Mouse (Mus musculus) erythroblast, embryonic 14.5 days (primary cell): ENCODE data around the gene Psmd4.

Experiments used
- GATA1 ChIP-seq: IDR thresholded peaks from 2 replicates; pipeline ENCODE4 v1.6.1; 2012; ENCODE audit warnings: low read length, inconsistent platforms, mixed read lengths
- TAL1 ChIP-seq: IDR thresholded peaks from 3 replicates; pipeline ENCODE4 v1.6.1; 2012; ENCODE audit warnings: low read length, inconsistent platforms, mixed read lengths

GRCm38 (mm10) chr3:94996946-94997345 is 45.5 kb downstream of the Psmd4 start:
- TF ChIP-seq TAL1 (no peak), GATA1 (no peak)
